Mouse (Mus musculus): ENCODE measurements at regions not wholly inside any gene's neighbourhood (a gene's known extent, or its start where the extent isn't known, plus 50 kb on each side); places are given as distances from the start of the nearest gene placed in this dataset.

- TF ChIP-seq CTCF (IDR thresholded peaks at IDR 0.05; ENCODE audit: borderline replicate concordance, insufficient read depth, low read length) (no peak), POLR2A (IDR thresholded peaks at IDR 0.05; ENCODE audit: low read depth, low read length) (no peak)
These were observed 55.2 kb upstream of the Tgfbr2 start for GRCm38 (mm10) chr9:116230346-116230745.

Data from embryonic fibroblast, embryonic 13.5 days (primary cell).